Mouse (Mus musculus): ENCODE results near the gene Zfp668.

- TF ChIP-seq CTCF (IDR thresholded peaks at IDR 0.05; ENCODE audit: extremely low read depth, insufficient read depth, low read length) (no peak), POLR2A (IDR thresholded peaks at IDR 0.05; ENCODE audit: extremely low read depth, insufficient read depth, low read length) (no peak)
Observed at GRCm38 (mm10) chr7:127822494-127822893, 54.1 kb downstream of the Zfp668 start.

All from cortical plate, adult 2 months (tissue).